ENCODE assay signal across 19 mouse cellular contexts in the genomic region with DNA sequence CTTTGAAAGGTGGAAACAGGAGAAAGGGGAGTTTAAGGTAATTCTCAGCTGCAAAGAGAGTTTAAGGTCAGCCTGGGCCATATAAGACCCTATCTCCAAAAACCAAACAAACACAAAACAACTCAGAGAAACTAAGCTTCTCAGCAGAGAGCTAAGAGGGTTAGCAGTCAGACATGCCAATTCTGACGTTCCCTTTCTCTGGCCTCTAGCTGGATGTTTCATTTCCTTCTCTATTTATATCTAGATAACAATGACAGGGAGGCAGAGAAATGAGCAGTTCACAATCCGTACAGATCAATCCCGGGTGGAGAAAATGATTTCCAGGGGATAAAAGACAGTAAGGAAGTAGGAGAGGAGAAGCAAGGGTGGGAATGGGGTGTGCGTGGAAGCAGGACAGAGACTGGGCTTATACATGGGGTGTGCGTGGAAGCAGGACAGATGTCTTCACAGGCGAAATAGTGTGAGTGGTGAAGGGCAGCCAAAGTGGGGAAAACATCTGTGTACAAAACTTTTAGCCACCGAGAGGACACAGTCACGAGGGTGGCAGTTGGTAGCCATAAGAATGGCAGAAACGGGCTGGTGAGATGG. TPM values are rescaled to one million over a fixed set of nuclear protein-coding genes. Genes with fewer than 3 reads are reported as not detected.
"Had no signal": no experiment of that assay in that cellular context is flagged by ENCODE, and none has a peak within 500 bp of the region (broad histone marks: within the 10 kb centered on the region; RNA-seq: fewer than 3 reads in every experiment).

No protein-coding gene starts in this region.

- H3K9ac ChIP-seq: intestine, embryonic 15.5 days; kidney, embryonic 15.5 days; limb, embryonic 12.5 days; limb, embryonic 15.5 days; liver, embryonic 14.5 days; liver, postnatal 0 days; midbrain, embryonic 13.5 days had no signal

- H3K4me1 ChIP-seq: intestine, embryonic 15.5 days; kidney, embryonic 15.5 days; limb, embryonic 12.5 days; limb, embryonic 15.5 days; midbrain, embryonic 13.5 days had no signal

- H3K27me3 ChIP-seq: intestine, embryonic 15.5 days; kidney, embryonic 15.5 days; limb, embryonic 12.5 days; limb, embryonic 15.5 days; midbrain, embryonic 13.5 days had no signal

- DNase-seq: kidney, adult 11 months; kidney, adult 8-10 months; kidney, postnatal 14 days; kidney, postnatal 4 days; left cerebral cortex, postnatal 4 days; liver, postnatal 0 days; thymus, adult 18-20 months; thymus, postnatal 36 days had no signal

- H3K4me2 ChIP-seq: intestine, embryonic 15.5 days; kidney, embryonic 15.5 days; limb, embryonic 12.5 days; limb, embryonic 15.5 days; liver, embryonic 11.5 days; midbrain, embryonic 13.5 days had no signal

- ATAC-seq: liver, postnatal 0 days; midbrain, embryonic 13.5 days had no signal

- H3K4me3 ChIP-seq: intestine, embryonic 15.5 days; kidney, embryonic 15.5 days; limb, embryonic 12.5 days; limb, embryonic 15.5 days; midbrain, embryonic 13.5 days had no signal

- H3K36me3 ChIP-seq: intestine, embryonic 15.5 days; kidney, embryonic 15.5 days; limb, embryonic 12.5 days; limb, embryonic 15.5 days; midbrain, embryonic 13.5 days had no signal

- H3K9me3 ChIP-seq: intestine, embryonic 15.5 days; kidney, embryonic 15.5 days; limb, embryonic 12.5 days; limb, embryonic 15.5 days; midbrain, embryonic 13.5 days had no signal

- H3K27ac ChIP-seq: intestine, embryonic 15.5 days; kidney, embryonic 15.5 days; limb, embryonic 12.5 days; limb, embryonic 15.5 days; liver, embryonic 14.5 days; midbrain, embryonic 13.5 days had no signal

RNA-seq across cellular contexts. Expression of a gene that starts 11.5 kb away (rescaled TPM):
- total RNA-seq: layer of hippocampus, postnatal 14 days; midbrain, postnatal 0 days had no signal
- polyA plus RNA-seq: neural tube, embryonic 11.5 days; neural tube, embryonic 14.5 days had no signal
